Mouse (Mus musculus) C2C12 (cell line): Measurements from ENCODE around the gene Slamf9. TPM values are rescaled to one million over a fixed set of nuclear protein-coding genes. Genes with fewer than 3 reads are reported as not detected.

Experiments
- H3K27me3 ChIP-seq: one replicate; pipeline ENCODE4 v1.6.1; 2011; ENCODE audit not compliant: control insufficient read depth, insufficient read depth, insufficient read length
- H3K36me3 ChIP-seq: one replicate; pipeline ENCODE4 v1.6.1; 2011; ENCODE audit not compliant: control insufficient read depth, insufficient read depth
- H3K4me3 ChIP-seq: one replicate; pipeline ENCODE4 v1.5.1; 2011; ENCODE audit warnings: mild to moderate bottlenecking, control low read depth; ENCODE audit not compliant: poor library complexity, insufficient read depth, severe bottlenecking
- H3K79me2 ChIP-seq: one replicate; pipeline ENCODE4 v1.6.1; 2011; ENCODE audit not compliant: control insufficient read depth, insufficient read depth
- H3K79me3 ChIP-seq: one replicate; pipeline ENCODE4 v1.6.1; 2011; ENCODE audit warnings: low read depth, control low read depth
- H3ac ChIP-seq: one replicate; pipeline ENCODE3; 2011; ENCODE audit warnings: low read depth; ENCODE audit not compliant: control insufficient read depth, insufficient read length
- CEBPB ChIP-seq: IDR thresholded peaks from one replicate; pipeline ENCODE4 v1.6.1; 2011; ENCODE audit warnings: low read depth, mild to moderate bottlenecking, control low read depth, moderate library complexity
- CTCF ChIP-seq: IDR thresholded peaks from one replicate; pipeline ENCODE4 v1.5.1; 2011; ENCODE audit not compliant: control insufficient read depth, insufficient read depth, insufficient read length
- FOSL1 ChIP-seq: IDR thresholded peaks from one replicate; pipeline ENCODE4 v1.8.0; 2011; ENCODE audit warnings: mild to moderate bottlenecking, low read length; ENCODE audit not compliant: poor library complexity, insufficient read depth, severe bottlenecking
- MAX ChIP-seq: IDR thresholded peaks from one replicate; pipeline ENCODE4 v1.6.1; 2011; ENCODE audit warnings: mild to moderate bottlenecking, control low read depth
- MYOD1 ChIP-seq: IDR thresholded peaks from one replicate; pipeline ENCODE4 v1.6.1; 2011; ENCODE audit warnings: low read depth; ENCODE audit not compliant: control insufficient read depth, insufficient read length
- MYOG ChIP-seq: IDR thresholded peaks from one replicate; pipeline ENCODE4 v1.6.1; 2011; ENCODE audit not compliant: control insufficient read depth, insufficient read length; ENCODE audit errors: extremely low read depth
- USF1 ChIP-seq: IDR thresholded peaks from one replicate; pipeline ENCODE4 v1.6.1; 2011; ENCODE audit warnings: low read depth, mild to moderate bottlenecking, control low read depth, moderate library complexity
- polyA plus RNA-seq: library from polyadenylated mRNA; unstranded; fragments of >200 nt; fragmentation: generic; extraction: Trizol; gene quantifications from one replicate; pipeline ENCODE4 v1.2.1, GENCODE M21; 2012; ENCODE audit warnings: missing spikeins

Gene Slamf9
- polyA plus RNA-seq, 1 experiment: 0.19 TPM

DNA sequence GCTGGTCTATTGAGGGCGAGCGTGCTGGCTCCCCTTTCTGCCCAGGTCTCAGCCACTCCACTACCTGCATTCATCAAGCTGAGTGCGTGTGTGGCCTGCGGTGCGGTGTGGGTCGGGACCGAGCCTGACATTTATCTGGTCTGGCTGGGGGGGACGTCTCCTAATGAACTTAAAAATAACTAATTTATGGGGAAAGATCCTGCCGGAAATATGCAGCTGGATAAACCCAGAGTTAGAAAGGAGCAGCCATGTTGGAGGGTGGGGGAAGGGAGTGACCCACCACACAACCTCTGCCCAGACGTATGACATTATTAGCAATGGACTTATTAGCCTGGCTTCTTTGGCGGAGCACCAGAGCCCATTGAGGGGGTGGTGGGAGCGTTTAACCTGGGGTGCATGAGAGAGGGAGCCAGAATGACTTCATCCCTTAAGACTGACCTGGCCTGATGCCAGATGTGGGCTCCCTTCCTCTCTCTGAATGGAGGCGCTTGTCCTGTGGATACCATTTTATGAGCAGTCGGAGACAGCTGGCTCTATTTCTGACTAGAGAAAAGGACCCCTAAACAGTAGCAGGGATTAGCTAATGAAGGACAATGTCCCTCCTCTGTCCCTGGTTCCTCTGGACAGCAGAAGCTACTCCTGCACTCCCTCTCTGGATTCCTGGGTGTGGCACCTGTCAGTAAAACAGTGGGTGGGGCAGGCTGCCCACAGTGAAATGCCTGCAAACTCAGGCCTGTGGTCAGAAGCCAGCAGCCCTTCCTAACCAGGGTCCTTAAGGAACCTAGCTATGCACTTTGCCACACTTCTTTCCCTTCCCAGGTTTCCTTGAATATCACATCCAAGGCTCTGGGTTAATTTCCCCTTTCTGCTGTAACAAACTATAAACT lies 28.2 kb downstream of the Slamf9 start:
- H3K27me3 ChIP-seq: no peaks in the 10 kb centered on the region
- peaks cover 43% of the 10 kb centered on the region for H3K36me3 ChIP-seq
- H3K79me3 ChIP-seq: peaks cover 49% of the 10 kb centered on the region
- H3K79me2 ChIP-seq: peaks cover 68% of the 10 kb centered on the region
- H3K4me3 ChIP-seq: peak overlapping the region; percentile 94
- peak; percentile 32 for TF ChIP-seq MYOD1
- TF ChIP-seq FOSL1: no peak
- no peak for TF ChIP-seq CEBPB
- peak overlapping the region; percentile 26 for H3ac ChIP-seq

DNA sequence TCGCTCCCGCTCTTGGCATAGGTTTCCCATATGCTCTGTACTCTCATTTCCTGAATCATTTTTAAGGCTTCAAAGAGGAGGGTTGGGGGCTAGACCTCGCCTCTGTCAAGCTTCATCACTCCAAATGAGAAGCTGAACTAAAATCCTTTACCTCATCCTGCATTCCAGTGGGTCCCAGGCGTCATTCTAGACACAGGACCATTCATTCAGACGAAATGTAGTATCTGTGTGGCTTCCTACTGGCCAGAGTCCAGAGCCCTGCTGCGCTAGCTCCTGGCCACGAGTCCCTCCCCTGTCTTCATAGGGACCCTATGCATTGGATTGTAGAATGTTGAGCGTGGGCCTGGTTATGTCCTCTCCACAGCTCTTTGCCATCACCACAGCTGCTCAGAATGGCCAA lies 29.6 kb downstream of the Slamf9 start:
- Histone ChIP-seq H3K36me3 (peaks cover 53% of the 10 kb centered on the region), H3K79me3 (peaks cover 49% of the 10 kb centered on the region), H3ac (no peak overlapping the region), H3K79me2 (peaks cover 68% of the 10 kb centered on the region), H3K27me3 (no peaks in the 10 kb centered on the region), H3K4me3 (no peak overlapping the region)
- TF ChIP-seq USF1 (no peak), FOSL1 (no peak), CTCF (no peak), MAX (no peak), CEBPB (no peak), MYOG (no peak), MYOD1 (no peak)

DNA sequence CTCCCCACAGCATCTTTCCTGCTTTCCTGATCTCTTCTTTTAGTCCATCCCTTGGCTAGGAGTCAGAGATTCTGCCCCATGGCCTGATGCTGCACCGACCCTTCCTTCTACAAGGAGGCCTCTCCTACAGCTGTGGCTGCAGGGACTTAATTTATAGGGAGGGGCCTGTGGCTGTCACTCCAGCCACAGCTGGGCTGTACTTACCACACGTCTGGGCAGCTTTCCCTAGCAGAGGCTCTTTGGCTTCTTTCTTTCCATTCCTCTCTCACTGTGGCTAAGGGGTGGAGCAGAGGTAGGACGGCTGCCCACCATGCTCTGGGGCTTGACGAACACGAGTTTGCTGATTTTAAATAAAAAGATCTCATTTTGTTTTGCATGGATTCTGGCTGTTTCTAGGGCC lies 31.8 kb downstream of the Slamf9 start:
- H3K27me3 ChIP-seq: no peaks in the 10 kb centered on the region
- H3K79me2 ChIP-seq: peaks cover 47% of the 10 kb centered on the region
- H3K36me3 ChIP-seq: peaks cover 54% of the 10 kb centered on the region
- H3K79me3 ChIP-seq: peaks cover 34% of the 10 kb centered on the region
- TF ChIP-seq CEBPB: no peak
- no peak for TF ChIP-seq CTCF
- no peak for TF ChIP-seq MYOG
- no peak for TF ChIP-seq MYOD1
- no peak for TF ChIP-seq MAX
- TF ChIP-seq FOSL1: no peak
- TF ChIP-seq USF1: no peak
- no peak overlapping the region for H3K4me3 ChIP-seq
- no peak overlapping the region for H3ac ChIP-seq

DNA sequence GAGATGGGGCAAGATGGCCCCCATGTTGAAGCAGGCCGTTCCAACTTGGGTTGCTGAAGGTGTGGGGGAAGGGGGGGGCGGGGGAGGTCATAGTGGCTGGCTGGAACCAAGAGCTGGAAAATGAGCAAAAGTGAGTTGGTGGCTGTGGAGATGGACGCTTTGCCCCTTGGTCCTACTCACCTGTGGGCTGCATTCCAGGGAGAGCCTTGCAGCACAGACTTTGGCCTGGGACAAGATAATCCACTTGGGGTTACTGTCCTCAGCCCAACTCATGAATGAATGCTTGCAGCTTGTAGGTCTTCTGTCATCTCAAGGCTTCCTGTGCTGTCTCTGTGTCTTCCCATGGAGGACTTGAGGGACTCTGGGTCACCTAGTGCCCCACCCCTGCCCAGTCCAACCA lies 32.5 kb downstream of the Slamf9 start:
- Histone ChIP-seq H3K27me3 (no peaks in the 10 kb centered on the region), H3K4me3 (no peak overlapping the region), H3K36me3 (peaks cover 54% of the 10 kb centered on the region), H3K79me3 (peaks cover 26% of the 10 kb centered on the region), H3K79me2 (peaks cover 40% of the 10 kb centered on the region), H3ac (no peak overlapping the region)
- no peak for TF ChIP-seq USF1
- no peak for TF ChIP-seq FOSL1
- no peak for TF ChIP-seq MYOG
- no peak for TF ChIP-seq MAX
- TF ChIP-seq CTCF: no peak
- no peak for TF ChIP-seq CEBPB
- TF ChIP-seq MYOD1: no peak

DNA sequence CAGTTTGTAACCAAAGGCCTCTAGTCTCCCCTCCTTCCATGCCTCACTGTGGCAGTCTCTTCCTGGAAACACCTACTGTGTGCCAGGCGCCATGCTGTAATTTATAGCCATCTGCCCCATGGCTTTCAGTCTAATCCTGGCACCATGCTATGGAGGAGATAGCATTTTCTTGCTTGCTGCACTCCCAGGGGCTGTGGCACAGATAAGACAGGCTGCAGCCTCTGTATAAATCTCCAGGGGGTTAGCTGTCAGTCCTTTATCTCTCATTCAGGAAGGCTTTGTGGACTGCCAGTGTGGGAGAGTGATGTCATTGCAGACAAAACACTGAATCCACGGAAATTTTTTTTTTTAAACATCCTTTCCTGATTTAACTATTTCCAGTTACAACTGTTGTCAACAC lies 33.0 kb downstream of the Slamf9 start:
- peaks cover 54% of the 10 kb centered on the region for H3K36me3 ChIP-seq
- no peak overlapping the region for H3ac ChIP-seq
- H3K27me3 ChIP-seq: no peaks in the 10 kb centered on the region
- H3K79me3 ChIP-seq: peaks cover 22% of the 10 kb centered on the region
- TF ChIP-seq MYOG (no peak), USF1 (no peak), MAX (no peak), CTCF (no peak)
- H3K79me2 ChIP-seq: peaks cover 35% of the 10 kb centered on the region
- no peak overlapping the region for H3K4me3 ChIP-seq

DNA sequence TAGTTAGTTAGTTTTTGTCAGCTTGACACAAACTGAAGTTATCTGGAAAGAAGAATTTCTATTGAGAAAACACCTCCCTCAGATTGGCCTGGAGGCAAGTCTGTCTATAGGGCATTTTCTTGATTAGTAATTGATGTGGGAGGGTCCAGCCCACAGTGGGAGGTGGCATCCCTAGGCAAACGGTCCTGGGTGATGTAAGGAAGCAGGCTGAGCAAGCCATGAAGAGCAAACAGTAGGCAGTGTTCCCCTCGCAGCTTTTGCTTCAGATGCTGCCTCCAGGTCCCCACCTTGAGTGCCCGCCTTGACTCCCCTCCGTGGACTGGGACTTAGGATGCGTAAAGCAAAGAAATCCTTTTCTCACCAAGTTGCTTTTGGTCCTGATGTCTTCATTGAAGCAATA lies 34.1 kb downstream of the Slamf9 start:
- Histone ChIP-seq H3K79me2 (peaks cover 25% of the 10 kb centered on the region), H3K36me3 (peaks cover 51% of the 10 kb centered on the region)

More for the DNA sequence above, 34.1 kb downstream of the Slamf9 start:
- H3K79me3 ChIP-seq: peaks cover 14% of the 10 kb centered on the region
- no peak overlapping the region for H3ac ChIP-seq
- TF ChIP-seq CTCF (no peak), FOSL1 (no peak), MYOD1 (no peak), MAX (no peak), MYOG (no peak), CEBPB (no peak), USF1 (no peak)
- no peak overlapping the region for H3K4me3 ChIP-seq
- H3K27me3 ChIP-seq: no peaks in the 10 kb centered on the region
